Mouse (Mus musculus) limb, embryonic 13.5 days (tissue): ENCODE results near the gene Myo9b. TPM values are rescaled to one million over a fixed set of nuclear protein-coding genes. Genes with fewer than 3 reads are reported as not detected.
"Not testable (repeated sequence)": the region's sequence is repeated elsewhere in the genome, so short reads cannot be mapped to it uniquely, and the experiment has no call there.

Source experiments
- ATAC-seq: fragments of 200-750 bp; cut with Nextera tagmentation; 2 replicates; pipeline ENCODE4 v1.8.0; 2017; ENCODE audit warnings: low read depth, moderate number of reproducible peaks, moderate TSS enrichment; ENCODE audit not compliant: low FRiP score
- H3K27ac ChIP-seq: fragments of 300-500 bp; sonication (generic); 2 replicates; pipeline ENCODE4 v1.5.1; 2015; ENCODE audit warnings: inconsistent platforms, mild to moderate bottlenecking, moderate library complexity
- H3K27me3 ChIP-seq: fragments of 300-500 bp; sonication (generic); 2 replicates; pipeline ENCODE4 v1.6.1; 2015; ENCODE audit warnings: mild to moderate bottlenecking, inconsistent platforms
- H3K36me3 ChIP-seq: fragments of 300-500 bp; sonication (generic); 2 replicates; pipeline ENCODE4 v1.6.1; 2015; ENCODE audit warnings: inconsistent platforms, mild to moderate bottlenecking, moderate library complexity
- H3K4me1 ChIP-seq: fragments of 300-500 bp; sonication (generic); 2 replicates; pipeline ENCODE4 v1.6.1; 2015; ENCODE audit warnings: inconsistent platforms
- H3K4me2 ChIP-seq: fragments of 300-500 bp; sonication (generic); replicated peaks from 2 replicates; pipeline ENCODE4 v1.6.1; 2015; ENCODE audit warnings: inconsistent platforms, mild to moderate bottlenecking, moderate library complexity
- H3K4me3 ChIP-seq: fragments of 300-500 bp; sonication (generic); 2 replicates; pipeline ENCODE4 v1.5.1; 2015; ENCODE audit warnings: moderate library complexity, mild to moderate bottlenecking, inconsistent platforms
- H3K9ac ChIP-seq: fragments of 300-500 bp; sonication (generic); 2 replicates; pipeline ENCODE4 v1.6.1; 2015; ENCODE audit warnings: mild to moderate bottlenecking, inconsistent platforms
- H3K9me3 ChIP-seq: fragments of 300-500 bp; sonication (generic); 2 replicates; pipeline ENCODE4 v1.6.1; 2016; ENCODE audit warnings: inconsistent platforms
- WGBS: fragments of 180-500 bp; shearing (Covaris S2); methylation state at CpG from one replicate; pipeline ENCODE4 v1.1.7; 2015; 5-methylcytosine and 5-hydroxymethylcytosine counted together
- polyA plus RNA-seq: library from polyadenylated mRNA; unstranded; fragments of >200 nt; fragmentation: Nextera tagmentation; extraction: Ambion mirVana; gene quantifications from 2 replicates; pipeline ENCODE4 v1.2.1, GENCODE M21; 2015

Myo9b gene
- polyA plus RNA-seq: 24.9 and 27.2 TPM in 2 replicates

GRCm38 (mm10) chr8:71272286-71273150, at the start of gene Myo9b, which contains the start of gene Haus8:
TSS of gene Myo9b (plus strand) at chr8:71272714.
TSS of gene Haus8 (minus strand) at chr8:71272934.
- no peaks in the 10 kb centered on the region for H3K27me3 ChIP-seq
- peak within 1 kb of the TSS; percentile 86 for H3K4me2 ChIP-seq
- no peaks in the 10 kb centered on the region for H3K9me3 ChIP-seq
- H3K9ac ChIP-seq: peak within 1 kb of the TSS; percentile 80
- H3K27ac ChIP-seq: peak within 1 kb of the TSS; percentile 83
- H3K4me3 ChIP-seq: peak within 1 kb of the TSS; percentile 85
- under 1% methylated on average over 81 of the region's 84 CpGs for WGBS
- ATAC-seq: peak; percentile 99
- H3K36me3 ChIP-seq: peaks cover 17% of the 10 kb centered on the region
- H3K4me1 ChIP-seq: peaks cover 32% of the 10 kb centered on the region

GRCm38 (mm10) chr8:71224560-71224959, 48.0 kb upstream of the Myo9b start:
- Histone ChIP-seq H3K4me3 (no peak overlapping the region), H3K4me2 (no peak overlapping the region), H3K36me3 (no peaks in the 10 kb centered on the region), H3K4me1 (no peaks in the 10 kb centered on the region), H3K27me3 (no peaks in the 10 kb centered on the region), H3K27ac (no peak overlapping the region), H3K9ac (no peak overlapping the region), H3K9me3 (no peaks in the 10 kb centered on the region)
- 43% methylated on average over 2 of the region's 2 CpGs for WGBS
- ATAC-seq: no peak

DNA sequence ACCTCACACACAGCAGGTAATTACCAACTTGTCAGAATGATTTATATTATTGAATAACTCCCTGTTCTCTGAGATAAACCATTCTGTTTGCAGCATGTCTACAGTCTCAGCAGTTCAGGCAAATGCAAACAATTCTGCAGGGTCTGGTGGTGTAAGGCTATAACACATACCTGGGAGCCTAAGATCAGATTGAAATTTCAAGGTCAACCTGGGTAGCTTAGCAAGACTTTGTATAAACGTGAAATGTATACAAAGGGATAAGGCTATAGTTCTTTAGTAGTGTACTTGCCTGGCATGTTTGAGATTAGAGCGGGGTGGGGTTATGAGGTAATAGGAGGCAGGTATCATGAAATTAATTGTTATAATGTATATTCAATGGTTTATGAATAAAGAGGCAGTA, 29.8 kb upstream of the Myo9b start:
- no peak overlapping the region for H3K4me2 ChIP-seq
- H3K9ac ChIP-seq: no peak overlapping the region
- no peaks in the 10 kb centered on the region for H3K9me3 ChIP-seq
- H3K4me3 ChIP-seq: no peak overlapping the region
- WGBS: 80% methylated on average over 2 of the region's 2 CpGs
- H3K27me3 ChIP-seq: no peaks in the 10 kb centered on the region
- ATAC-seq: no peak
- no peaks in the 10 kb centered on the region for H3K4me1 ChIP-seq
- H3K36me3 ChIP-seq: no peaks in the 10 kb centered on the region
- no peak overlapping the region for H3K27ac ChIP-seq

DNA sequence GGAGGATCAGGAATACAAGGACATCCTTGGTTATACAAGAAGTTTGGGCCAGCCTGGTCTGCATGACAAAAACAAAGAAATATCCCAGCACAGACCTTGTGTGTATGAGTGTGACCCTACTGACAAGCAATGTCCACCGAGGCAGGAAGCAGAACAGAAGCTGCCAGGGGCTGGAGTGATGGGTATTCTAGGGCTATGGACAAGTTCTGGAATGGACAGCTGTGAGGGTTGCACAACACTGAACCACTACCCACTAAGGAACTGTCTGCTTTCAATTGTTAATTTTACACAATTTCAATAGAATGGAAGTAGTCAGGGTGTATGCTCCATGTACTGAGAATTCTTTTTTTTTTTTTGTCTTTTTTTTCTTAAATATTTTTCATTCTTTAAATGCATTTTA, 24.3 kb upstream of the Myo9b start:
- no peak overlapping the region for H3K4me2 ChIP-seq
- ATAC-seq: no peak
- H3K27ac ChIP-seq: no peak overlapping the region
- H3K4me3 ChIP-seq: no peak overlapping the region
- peaks cover 23% of the 10 kb centered on the region for H3K36me3 ChIP-seq
- no peak overlapping the region for H3K9ac ChIP-seq
- no peaks in the 10 kb centered on the region for H3K9me3 ChIP-seq
- H3K27me3 ChIP-seq: no peaks in the 10 kb centered on the region
- 88% methylated on average over 1 of the region's 1 CpGs for WGBS
- no peaks in the 10 kb centered on the region for H3K4me1 ChIP-seq

GRCm38 (mm10) chr8:71256545-71257232, 15.8 kb upstream of the Myo9b start:
- no peak overlapping the region for H3K4me3 ChIP-seq
- no peaks in the 10 kb centered on the region for H3K9me3 ChIP-seq
- no peak overlapping the region for H3K27ac ChIP-seq
- no peaks in the 10 kb centered on the region for H3K27me3 ChIP-seq
- H3K36me3 ChIP-seq: peaks cover 65% of the 10 kb centered on the region
- no peak overlapping the region for H3K4me2 ChIP-seq
- H3K9ac ChIP-seq: no peak overlapping the region
- ATAC-seq: no peak
- no peaks in the 10 kb centered on the region for H3K4me1 ChIP-seq
- WGBS: 87% methylated on average over 3 of the region's 3 CpGs

GRCm38 (mm10) chr8:71261234-71261633, 11.3 kb upstream of the Myo9b start:
- no peak overlapping the region for H3K4me2 ChIP-seq
- H3K9me3 ChIP-seq: no peaks in the 10 kb centered on the region
- no peak overlapping the region for H3K4me3 ChIP-seq
- ATAC-seq: no peak
- H3K36me3 ChIP-seq: peaks cover 43% of the 10 kb centered on the region
- no peaks in the 10 kb centered on the region for H3K4me1 ChIP-seq
- H3K27ac ChIP-seq: no peak overlapping the region
- no peaks in the 10 kb centered on the region for H3K27me3 ChIP-seq
- no peak overlapping the region for H3K9ac ChIP-seq

DNA sequence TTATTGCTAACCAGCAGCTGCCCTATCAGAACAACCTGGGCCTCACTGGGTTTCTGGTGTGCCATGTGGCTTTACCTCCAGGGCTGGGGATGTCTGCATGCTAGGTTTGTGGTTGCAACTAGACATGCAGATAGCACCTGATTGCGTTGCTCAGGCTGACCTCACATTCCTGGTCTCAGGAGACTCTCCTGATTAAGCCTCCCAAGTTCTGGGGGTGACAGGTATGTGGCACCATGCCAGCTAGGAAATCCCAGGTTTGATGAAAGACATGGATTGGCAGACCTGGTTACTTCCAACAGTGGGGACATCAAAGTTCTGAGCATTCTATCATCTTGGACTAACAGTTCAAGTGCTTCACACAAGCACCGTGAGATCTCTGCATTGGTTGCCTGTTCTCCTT, 4.8 kb upstream of the Myo9b start:
- H3K4me1 ChIP-seq: peaks cover 9% of the 10 kb centered on the region
- H3K4me2 ChIP-seq: no peak overlapping the region
- WGBS: 98% methylated on average over 2 of the region's 2 CpGs

DNA sequence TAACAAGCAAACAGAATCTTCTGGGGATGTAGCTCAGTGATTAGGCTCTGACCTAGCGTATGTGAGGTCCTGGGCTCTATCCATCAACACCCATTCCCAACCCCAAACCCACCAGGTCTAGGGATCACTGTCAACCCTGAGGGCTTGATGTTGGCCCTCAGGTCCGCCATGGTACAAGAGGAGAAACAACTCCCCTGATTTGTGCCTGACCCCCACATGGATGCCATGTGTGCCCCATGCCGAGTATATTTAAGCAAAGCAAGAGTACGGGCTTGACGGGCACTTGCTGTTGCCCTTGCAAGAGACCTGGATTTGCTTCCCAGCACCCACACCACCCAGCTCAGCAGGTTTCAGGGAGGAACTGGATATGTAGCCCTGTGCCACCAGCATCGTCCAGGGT, 4.2 kb upstream of the Myo9b start:
- not testable (repeated sequence) for ATAC-seq

More for the DNA sequence above, 4.8 kb upstream of the Myo9b start:
- H3K27me3 ChIP-seq: no peaks in the 10 kb centered on the region
- H3K9ac ChIP-seq: no peak overlapping the region
- no peak overlapping the region for H3K27ac ChIP-seq
- H3K4me3 ChIP-seq: no peak overlapping the region
- H3K36me3 ChIP-seq: peaks cover 22% of the 10 kb centered on the region
- no peaks in the 10 kb centered on the region for H3K9me3 ChIP-seq
- ATAC-seq: no peak

GRCm38 (mm10) chr8:71271630-71272029, 884 bp upstream of the Myo9b start:
- Histone ChIP-seq H3K9ac (peak overlapping the region; percentile 79), H3K9me3 (no peaks in the 10 kb centered on the region), H3K4me2 (peak overlapping the region; percentile 86), H3K27me3 (no peaks in the 10 kb centered on the region), H3K36me3 (peaks cover 18% of the 10 kb centered on the region), H3K4me3 (peak overlapping the region; percentile 85), H3K4me1 (peaks cover 32% of the 10 kb centered on the region), H3K27ac (peak overlapping the region; percentile 83)
- WGBS: 31% methylated on average over 5 of the region's 5 CpGs
- ATAC-seq: no peak

More for the DNA sequence above, 4.2 kb upstream of the Myo9b start:
- not testable (repeated sequence) for H3K4me2 ChIP-seq, H3K9ac ChIP-seq, H3K9me3 ChIP-seq, H3K4me3 ChIP-seq, H3K27ac ChIP-seq, H3K27me3 ChIP-seq
- peaks cover 16% of the 10 kb centered on the region for H3K36me3 ChIP-seq
- 93% methylated on average over 6 of the region's 6 CpGs for WGBS
- peaks cover 10% of the 10 kb centered on the region for H3K4me1 ChIP-seq

DNA sequence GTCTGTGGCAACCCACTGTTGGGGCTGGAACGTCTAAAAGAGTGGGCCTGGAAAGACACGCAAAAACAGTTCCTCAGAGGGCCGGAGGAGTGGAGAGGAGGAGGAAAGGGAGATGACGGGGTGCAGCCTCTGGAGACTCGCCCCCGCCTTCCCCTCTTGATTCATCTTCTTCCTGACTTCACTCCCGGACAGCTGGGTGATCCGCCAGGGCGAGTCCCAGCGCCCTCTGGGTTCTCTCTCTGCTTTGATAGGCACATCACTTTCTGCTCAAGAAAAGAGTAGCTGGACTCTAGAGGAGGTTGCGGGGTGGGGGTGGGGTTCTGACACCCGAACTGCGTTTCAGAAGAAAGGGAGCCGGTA, 617 bp downstream of the Myo9b start:
- Histone ChIP-seq H3K27me3 (no peaks in the 10 kb centered on the region), H3K4me1 (peaks cover 32% of the 10 kb centered on the region), H3K27ac (peak overlapping the region; percentile 75), H3K36me3 (peaks cover 14% of the 10 kb centered on the region), H3K4me3 (peak overlapping the region; percentile 85), H3K9ac (peak overlapping the region; percentile 80), H3K4me2 (peak overlapping the region; percentile 86), H3K9me3 (no peaks in the 10 kb centered on the region)
- ATAC-seq: no peak
- under 1% methylated on average over 14 of the region's 14 CpGs for WGBS

- H3K4me2 ChIP-seq: no peak overlapping the region
- peaks cover 14% of the 10 kb centered on the region for H3K36me3 ChIP-seq
- ATAC-seq: no peak
- H3K4me3 ChIP-seq: no peak overlapping the region
- H3K27ac ChIP-seq: no peak overlapping the region
- H3K27me3 ChIP-seq: no peaks in the 10 kb centered on the region
- no peaks in the 10 kb centered on the region for H3K9me3 ChIP-seq
- H3K4me1 ChIP-seq: peaks cover 33% of the 10 kb centered on the region
- H3K9ac ChIP-seq: no peak overlapping the region
Observed at GRCm38 (mm10) chr8:71274478-71274877, 2.0 kb downstream of the Myo9b start.

GRCm38 (mm10) chr8:71276166-71276565, 3.7 kb downstream of the Myo9b start:
- H3K27me3 ChIP-seq: no peaks in the 10 kb centered on the region
- no peak overlapping the region for H3K4me3 ChIP-seq
- peaks cover 14% of the 10 kb centered on the region for H3K36me3 ChIP-seq
- H3K4me2 ChIP-seq: no peak overlapping the region
- H3K4me1 ChIP-seq: peaks cover 31% of the 10 kb centered on the region
- WGBS: 87% methylated on average over 3 of the region's 3 CpGs
- H3K9ac ChIP-seq: no peak overlapping the region
- H3K9me3 ChIP-seq: no peaks in the 10 kb centered on the region
- no peak overlapping the region for H3K27ac ChIP-seq
- ATAC-seq: no peak
